Mouse (Mus musculus): ENCODE data around the gene Gon7. TPM values are rescaled to one million over a fixed set of nuclear protein-coding genes. Genes with fewer than 3 reads are reported as not detected.
A peak's percentile ranks its signal among the peaks of the same experiment; 100 is the strongest.

The Gon7 gene
- polyA plus RNA-seq, 1 experiment from 2014 or later: 42.4 TPM

DNA sequence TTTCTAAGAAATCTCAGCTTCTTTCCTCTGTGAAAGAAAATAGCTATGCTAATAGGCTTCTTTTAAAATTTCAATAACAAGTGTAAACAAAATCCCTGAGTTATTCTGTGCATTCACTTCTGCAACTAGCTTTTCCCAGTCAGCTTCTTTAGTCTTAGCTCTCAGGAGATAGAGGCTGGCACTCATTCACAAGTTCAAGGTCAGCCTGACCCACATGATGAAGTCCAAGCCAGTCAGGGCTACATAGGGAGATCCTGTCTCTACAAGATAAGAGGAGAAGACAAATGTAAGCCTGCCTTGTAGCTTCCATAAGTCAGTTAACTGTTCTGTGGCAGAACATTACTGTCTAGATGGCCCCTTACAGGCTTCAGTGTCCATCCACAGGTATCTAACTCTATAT, 6.1 kb upstream of the Gon7 start:
- Histone ChIP-seq H3K4me2 (replicated peaks) (no peak overlapping the region), H3K9me3 (no peaks in the 10 kb centered on the region), H3K4me3 (no peak overlapping the region), H3K27me3 (no peaks in the 10 kb centered on the region), H3K27ac (replicated peaks) (no peak overlapping the region), H3K36me3 (peaks cover 54% of the 10 kb centered on the region), H3K9ac (replicated peaks) (no peak overlapping the region), H3K4me1 (peaks cover 16% of the 10 kb centered on the region)
- no peak for ATAC-seq (replicated peaks)

GRCm38 (mm10) chr12:102761668-102762067, 4.1 kb upstream of the Gon7 start:
- 90% methylated on average over 3 of the region's 3 CpGs for WGBS
- H3K27me3 ChIP-seq: no peaks in the 10 kb centered on the region
- H3K4me1 ChIP-seq: peaks cover 23% of the 10 kb centered on the region
- H3K9ac ChIP-seq (replicated peaks): no peak overlapping the region
- peaks cover 36% of the 10 kb centered on the region for H3K36me3 ChIP-seq
- H3K4me3 ChIP-seq: no peak overlapping the region
- no peaks in the 10 kb centered on the region for H3K9me3 ChIP-seq
- H3K4me2 ChIP-seq (replicated peaks): no peak overlapping the region
- no peak overlapping the region for H3K27ac ChIP-seq (replicated peaks)
- no peak for ATAC-seq (replicated peaks)

- Histone ChIP-seq H3K27ac (replicated peaks) (no peak overlapping the region), H3K27me3 (no peaks in the 10 kb centered on the region), H3K9ac (replicated peaks) (peak overlapping the region; percentile 87), H3K36me3 (peaks cover 12% of the 10 kb centered on the region), H3K4me2 (replicated peaks) (peak overlapping the region; percentile 87), H3K4me1 (peaks cover 42% of the 10 kb centered on the region), H3K9me3 (no peaks in the 10 kb centered on the region), H3K4me3 (peak overlapping the region; percentile 94)
- WGBS: 2% methylated on average over 5 of the region's 5 CpGs
- no peak for ATAC-seq (replicated peaks)
Observed at GRCm38 (mm10) chr12:102758936-102759335, 1.3 kb upstream of the Gon7 start.

DNA sequence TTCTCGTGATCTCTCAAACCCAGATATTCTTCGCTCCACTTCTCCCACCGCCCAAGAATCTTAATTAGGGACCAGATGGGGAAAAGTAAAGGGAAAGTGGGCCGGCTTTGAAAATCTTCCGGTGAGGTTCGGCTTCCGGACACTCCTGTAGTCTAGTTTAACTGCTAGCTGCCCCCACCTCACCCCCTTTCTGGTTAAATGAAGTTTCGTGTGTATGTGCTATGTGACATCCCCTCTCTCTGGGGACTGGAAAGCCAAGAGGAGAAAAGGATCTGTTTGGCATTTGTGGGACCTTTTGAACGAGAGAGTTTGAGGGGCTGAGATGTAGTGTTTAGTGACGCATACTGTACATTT, 777 bp upstream of the Gon7 start, which contains the start of gene Gm20604:
Gene Gm20604 (minus strand): TSS at position 270 of the 354 bp plus-strand sequence.
- Histone ChIP-seq H3K9me3 (no peaks in the 10 kb centered on the region), H3K36me3 (peaks cover 8% of the 10 kb centered on the region; the same call in 1 of the 2 replicates), H3K27ac (replicated peaks) (peak within 1 kb of the TSS; percentile 83), H3K4me1 (peaks cover 42% of the 10 kb centered on the region), H3K9ac (replicated peaks) (peak within 1 kb of the TSS; percentile 87), H3K4me2 (replicated peaks) (peak within 1 kb of the TSS; percentile 87), H3K27me3 (no peaks in the 10 kb centered on the region), H3K4me3 (peak within 1 kb of the TSS; percentile 94)
- no peak for ATAC-seq (replicated peaks)
- WGBS: under 1% methylated on average over 10 of the region's 10 CpGs

DNA sequence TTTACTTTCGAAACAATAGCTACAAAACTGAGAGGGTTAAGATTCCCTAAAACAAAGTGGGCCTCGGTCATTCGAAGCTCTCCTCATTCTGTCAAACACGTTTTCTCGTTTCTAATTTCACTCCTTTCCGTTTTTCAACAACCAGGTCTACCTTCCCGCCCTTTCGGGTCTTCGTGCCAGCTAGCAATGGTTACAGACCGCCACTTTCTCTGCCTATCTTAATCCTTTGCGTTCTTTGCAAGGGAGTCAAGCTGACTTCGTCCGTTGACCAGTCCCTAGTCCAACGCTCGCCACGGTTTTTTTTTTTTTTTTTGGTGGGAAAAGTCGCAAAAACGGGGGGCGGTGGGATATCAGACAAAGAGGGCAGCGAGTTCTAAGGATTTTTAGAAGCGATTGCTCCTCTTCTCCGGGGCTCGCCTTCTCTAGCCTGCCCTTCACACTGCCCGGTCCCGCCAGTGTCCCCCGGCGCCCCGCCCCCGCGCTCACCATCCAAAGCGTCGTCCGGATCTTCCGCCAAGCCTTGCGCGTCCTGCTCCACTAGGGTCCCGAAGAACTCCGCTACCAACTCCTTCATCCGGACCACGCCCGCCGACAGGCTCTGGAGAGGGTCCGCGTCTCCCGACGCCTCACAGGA, 431 bp downstream of the Gon7 start:
- H3K36me3 ChIP-seq: peaks cover 3% of the 10 kb centered on the region; the same call in 1 of the 2 replicates
- no peaks in the 10 kb centered on the region for H3K27me3 ChIP-seq
- H3K9me3 ChIP-seq: no peaks in the 10 kb centered on the region
- H3K4me2 ChIP-seq (replicated peaks): peak overlapping the region; percentile 67
- 2% methylated on average over 46 of the region's 46 CpGs for WGBS
- peaks cover 42% of the 10 kb centered on the region for H3K4me1 ChIP-seq
- H3K9ac ChIP-seq (replicated peaks): peak overlapping the region; percentile 54
- ATAC-seq (replicated peaks): no peak
- peak overlapping the region; percentile 94 for H3K4me3 ChIP-seq
- H3K27ac ChIP-seq (replicated peaks): peak overlapping the region; percentile 83

DNA sequence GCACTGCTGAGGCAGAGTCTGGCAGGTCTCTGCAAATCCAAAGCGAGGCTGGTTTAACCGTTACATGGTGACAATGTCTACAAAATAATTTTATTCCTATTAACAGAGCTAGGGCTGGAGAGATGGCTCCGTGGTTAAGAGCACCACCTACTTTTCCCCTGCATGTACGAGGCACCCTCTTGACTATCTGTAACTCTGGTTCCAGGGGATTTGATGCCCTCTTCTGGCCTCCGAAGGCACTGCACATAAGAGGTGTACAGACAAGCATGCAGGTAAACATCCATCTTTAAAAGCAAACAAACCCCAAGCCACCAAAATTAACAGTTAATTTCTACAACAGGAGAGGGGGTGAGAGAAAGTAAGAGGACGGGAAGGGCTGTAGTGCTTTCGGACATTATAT, 1.3 kb downstream of the Gon7 start:
- Histone ChIP-seq H3K27me3 (no peaks in the 10 kb centered on the region), H3K4me1 (peaks cover 42% of the 10 kb centered on the region), H3K36me3 (peaks cover 2% of the 10 kb centered on the region; the same call in 1 of the 2 replicates), H3K27ac (replicated peaks) (no peak overlapping the region), H3K9ac (replicated peaks) (peak overlapping the region; percentile 54; the same call in 1 of the 2 replicates), H3K4me3 (peak overlapping the region; percentile 94), H3K9me3 (no peaks in the 10 kb centered on the region), H3K4me2 (replicated peaks) (peak overlapping the region; percentile 67)
- ATAC-seq (replicated peaks): no peak
- 87% methylated on average over 7 of the region's 7 CpGs for WGBS

GRCm38 (mm10) chr12:102748256-102748655, 9.3 kb downstream of the Gon7 start:
- ATAC-seq (replicated peaks): no peak
- no peak overlapping the region for H3K4me2 ChIP-seq (replicated peaks)
- 91% methylated on average over 3 of the region's 3 CpGs for WGBS
- no peak overlapping the region for H3K27ac ChIP-seq (replicated peaks)
- H3K4me3 ChIP-seq: no peak overlapping the region
- H3K4me1 ChIP-seq: peaks cover 11% of the 10 kb centered on the region
- H3K36me3 ChIP-seq: peaks cover 9% of the 10 kb centered on the region; the same call in 1 of the 2 replicates
- no peaks in the 10 kb centered on the region for H3K27me3 ChIP-seq
- no peaks in the 10 kb centered on the region for H3K9me3 ChIP-seq
- H3K9ac ChIP-seq (replicated peaks): no peak overlapping the region

- WGBS: 53% methylated on average over 6 of the region's 6 CpGs
- Histone ChIP-seq H3K9me3 (no peaks in the 10 kb centered on the region), H3K4me2 (replicated peaks) (peak overlapping the region; percentile 86; the same call in 1 of the 2 replicates), H3K4me3 (0 out of 2 replicates have a peak overlapping the region, but pooled peaks have one; percentile 74), H3K9ac (replicated peaks) (no peak overlapping the region), H3K27ac (replicated peaks) (no peak overlapping the region), H3K27me3 (no peaks in the 10 kb centered on the region), H3K36me3 (peaks cover 9% of the 10 kb centered on the region; the same call in 1 of the 2 replicates), H3K4me1 (peaks cover 26% of the 10 kb centered on the region)
- no peak for ATAC-seq (replicated peaks)
Observed at GRCm38 (mm10) chr12:102744839-102745238, 12.8 kb downstream of the Gon7 start.

DNA sequence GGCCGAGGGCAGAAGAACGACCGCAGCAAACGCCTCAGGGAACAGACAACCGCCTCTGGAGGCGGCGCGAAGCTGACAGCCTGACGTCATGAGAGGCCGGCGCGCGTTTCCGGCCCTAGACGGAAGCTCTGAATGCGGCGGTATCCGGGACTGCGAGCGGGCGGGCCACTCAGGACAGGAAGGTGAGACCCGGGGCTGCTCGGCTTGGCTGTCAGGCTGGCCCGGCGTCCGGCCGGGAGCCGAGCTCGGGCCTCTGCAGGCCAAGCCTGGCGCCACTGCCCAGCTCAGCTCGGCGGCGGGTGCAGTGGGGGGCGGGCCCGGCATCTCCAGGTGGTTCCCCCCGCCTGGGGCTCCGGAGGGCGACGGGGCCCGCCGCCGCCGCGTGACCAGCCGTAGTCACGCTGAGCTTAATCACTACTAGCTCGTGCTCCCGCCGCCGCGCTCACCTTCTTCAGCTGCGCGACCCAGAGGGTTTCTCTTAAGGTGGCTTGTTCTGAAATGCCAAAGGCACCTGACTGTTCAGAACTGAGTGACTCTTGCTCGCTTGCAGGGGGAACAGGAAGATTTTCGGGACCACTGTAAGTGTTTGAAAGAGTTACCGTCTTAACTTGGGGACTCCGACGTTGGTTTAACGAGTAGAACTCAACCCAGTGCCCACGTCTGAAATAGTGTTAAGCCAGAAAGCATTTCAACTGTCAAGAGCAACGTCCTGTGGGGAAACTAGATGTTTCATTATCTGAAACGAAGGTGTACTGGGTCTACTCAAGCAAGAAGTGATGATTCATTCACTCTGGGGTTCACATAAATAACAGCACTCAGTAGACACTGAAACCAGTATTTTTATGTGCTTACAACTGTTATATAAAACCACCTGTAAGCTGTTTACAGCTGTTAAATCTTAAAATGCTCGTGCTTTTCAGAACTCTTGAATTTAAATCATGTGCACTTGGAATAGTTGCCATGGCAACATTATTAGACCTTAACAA, 13.7 kb downstream of the Gon7 start, which contains the start of the genes Moap1 and Tmem251:
Gene Moap1 (minus strand): TSS at position 73 of the 986 bp plus-strand sequence.
Gene Tmem251 (plus strand): TSS at position 174 of the 986 bp plus-strand sequence.
- H3K4me1 ChIP-seq: peaks cover 26% of the 10 kb centered on the region
- under 1% methylated on average over 58 of the region's 63 CpGs for whole genome bisulfite sequencing
- no peaks in the 10 kb centered on the region for H3K9me3 ChIP-seq
- H3K27me3 ChIP-seq: no peaks in the 10 kb centered on the region
- peak within 1 kb of the TSS; percentile 86 for H3K4me2 ChIP-seq (replicated peaks)
- H3K9ac ChIP-seq (replicated peaks): peak within 1 kb of the TSS; percentile 83
- H3K27ac ChIP-seq (replicated peaks): peak within 1 kb of the TSS; percentile 92
- peak; percentile 98 for ATAC-seq (replicated peaks)
- peak within 1 kb of the TSS; percentile 74 for H3K4me3 ChIP-seq
- H3K36me3 ChIP-seq: peaks cover 9% of the 10 kb centered on the region; the same call in 1 of the 2 replicates

- H3K27me3 ChIP-seq: no peaks in the 10 kb centered on the region
Observed at GRCm38 (mm10) chr12:102743036-102743588, 14.5 kb downstream of the Gon7 start.

DNA sequence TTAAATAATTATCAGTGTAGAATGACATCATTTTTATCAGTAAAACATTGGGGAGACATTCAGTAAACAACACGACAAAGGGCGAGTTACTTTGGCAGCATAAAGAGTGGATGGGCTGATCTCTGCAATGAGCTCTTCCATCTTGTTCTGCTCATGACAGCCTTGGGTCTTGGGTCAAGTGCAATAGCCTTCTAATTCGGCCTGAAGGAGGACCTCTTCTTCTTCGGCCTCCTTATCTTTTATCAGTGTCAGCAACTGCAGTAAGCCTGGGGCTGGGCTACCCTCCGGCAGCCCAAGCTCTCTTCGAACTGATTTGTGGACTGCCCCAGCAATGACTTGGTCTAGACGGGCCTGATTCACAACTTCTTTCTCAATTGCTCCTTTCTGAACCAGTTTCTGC, 15.5 kb downstream of the Gon7 start:
- Histone ChIP-seq H3K4me3 (no peak overlapping the region), H3K4me2 (replicated peaks) (0 out of 2 replicates have a peak overlapping the region, but pooled peaks have one; percentile 86), H3K27me3 (no peaks in the 10 kb centered on the region), H3K4me1 (peaks cover 26% of the 10 kb centered on the region), H3K9ac (replicated peaks) (no peak overlapping the region), H3K36me3 (peaks cover 4% of the 10 kb centered on the region; the same call in 1 of the 2 replicates), H3K9me3 (no peaks in the 10 kb centered on the region), H3K27ac (replicated peaks) (no peak overlapping the region)
- ATAC-seq (replicated peaks): no peak
- WGBS: 89% methylated on average over 7 of the region's 7 CpGs

More at GRCm38 (mm10) chr12:102743036-102743588, 14.5 kb downstream of the Gon7 start:
- H3K4me1 ChIP-seq: peaks cover 26% of the 10 kb centered on the region
- under 1% methylated on average over 33 of the region's 33 CpGs for WGBS
- H3K27ac ChIP-seq (replicated peaks): peak overlapping the region; percentile 92
- peak overlapping the region; percentile 86 for H3K4me2 ChIP-seq (replicated peaks)
- ATAC-seq (replicated peaks): peak; percentile 79; the same call in 1 of the 2 replicates
- peak overlapping the region; percentile 83 for H3K9ac ChIP-seq (replicated peaks)
- H3K4me3 ChIP-seq: peak overlapping the region; percentile 74
- H3K9me3 ChIP-seq: no peaks in the 10 kb centered on the region
- H3K36me3 ChIP-seq: peaks cover 5% of the 10 kb centered on the region; the same call in 1 of the 2 replicates

Measured in forebrain, embryonic 15.5 days (tissue).